14 mouse cellular contexts compared by ENCODE assay signal in the genomic region with DNA sequence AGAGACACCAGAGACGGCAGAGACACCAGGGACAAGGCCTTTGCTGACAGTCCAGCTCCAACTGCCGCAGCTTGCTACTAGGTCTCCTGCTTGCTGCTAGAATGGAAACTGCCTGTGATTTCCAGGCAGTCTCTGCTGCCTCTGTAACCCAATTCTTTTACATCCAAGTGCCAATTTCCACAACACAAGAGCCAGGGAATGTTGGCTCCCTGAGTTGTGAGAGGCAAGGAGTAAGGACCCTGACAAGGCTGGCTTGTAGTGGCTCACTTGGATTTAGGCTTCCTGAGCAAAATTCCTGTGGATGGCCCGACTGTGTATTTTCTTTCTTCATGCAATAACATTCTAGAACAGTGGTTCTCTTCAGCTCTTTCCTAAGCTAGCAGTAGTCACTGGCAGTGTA.
DNase-seq lines count a peak whose midpoint lies in the region; ATAC-seq lines count a peak whose summit lies in the region.
"Had no signal": no experiment of that assay in that cellular context is flagged by ENCODE, and none has a peak within 500 bp of the region (broad histone marks: within the 10 kb centered on the region; RNA-seq: fewer than 3 reads in every experiment).

No protein-coding gene starts in this region.

- no peak overlapping the region for H3K4me3 ChIP-seq in heart, embryonic 10.5 days
- H3K4me3 ChIP-seq in midbrain, embryonic 11.5 days (ENCODE audit: low read depth, low read length) = no peak overlapping the region
- H3K4me3 ChIP-seq in midbrain, embryonic 16.5 days (ENCODE audit: low read depth, low read length) = no peak overlapping the region
- H3K4me3 ChIP-seq in neural tube, embryonic 15.5 days (replicated peaks) = no peak overlapping the region
- no peak overlapping the region for H3K4me3 ChIP-seq in hindbrain, embryonic 12.5 days

- H3K27ac ChIP-seq in heart, embryonic 10.5 days = no peak overlapping the region
- no peak overlapping the region for H3K27ac ChIP-seq in midbrain, embryonic 11.5 days (ENCODE audit: low read depth, low read length)
- no peak overlapping the region for H3K27ac ChIP-seq in midbrain, embryonic 16.5 days (ENCODE audit: low read length)
- H3K27ac ChIP-seq in neural tube, embryonic 15.5 days (replicated peaks) = no peak overlapping the region
- no peak overlapping the region for H3K27ac ChIP-seq in hindbrain, embryonic 12.5 days

- no peak for ATAC-seq in midbrain, embryonic 11.5 days (ENCODE audit: low FRiP score)
- no peak for ATAC-seq in midbrain, embryonic 16.5 days
- ATAC-seq in neural tube, embryonic 15.5 days (ENCODE audit: low FRiP score) = no peak
- no peak for ATAC-seq in hindbrain, embryonic 12.5 days (ENCODE audit: low FRiP score)
- ATAC-seq: CD4-positive, CD25-positive, alpha-beta regulatory T cell, adult 4 months had no signal

- no peaks in the 10 kb centered on the region for H3K36me3 ChIP-seq in heart, embryonic 10.5 days
- no peaks in the 10 kb centered on the region for H3K36me3 ChIP-seq in midbrain, embryonic 11.5 days (ENCODE audit: control insufficient read depth, insufficient read depth, low read length)
- no peaks in the 10 kb centered on the region for H3K36me3 ChIP-seq in midbrain, embryonic 16.5 days (ENCODE audit: control insufficient read depth, insufficient read depth, low read length)
- no peaks in the 10 kb centered on the region for H3K36me3 ChIP-seq in neural tube, embryonic 15.5 days
- H3K36me3 ChIP-seq in hindbrain, embryonic 12.5 days = no peaks in the 10 kb centered on the region

- no peak overlapping the region for H3K4me2 ChIP-seq in midbrain, embryonic 11.5 days
- no peak overlapping the region for H3K4me2 ChIP-seq in midbrain, embryonic 16.5 days (ENCODE audit: low read length)
- no peak overlapping the region for H3K4me2 ChIP-seq in neural tube, embryonic 15.5 days
- no peak overlapping the region for H3K4me2 ChIP-seq in hindbrain, embryonic 12.5 days (replicated peaks)
- H3K4me2 ChIP-seq: lung, embryonic 14.5 days had no signal

- no peaks in the 10 kb centered on the region for H3K4me1 ChIP-seq in heart, embryonic 10.5 days
- no peaks in the 10 kb centered on the region for H3K4me1 ChIP-seq in midbrain, embryonic 11.5 days (ENCODE audit: control insufficient read depth, insufficient read depth, low read length)
- H3K4me1 ChIP-seq in midbrain, embryonic 16.5 days (ENCODE audit: control insufficient read depth, insufficient read depth, low read length) = no peaks in the 10 kb centered on the region
- H3K4me1 ChIP-seq in neural tube, embryonic 15.5 days = no peaks in the 10 kb centered on the region
- H3K4me1 ChIP-seq in hindbrain, embryonic 12.5 days = no peaks in the 10 kb centered on the region

- 90% methylated on average over 3 of the region's 3 CpGs for WGBS in heart, embryonic 10.5 days
- WGBS in midbrain, embryonic 11.5 days = 89% methylated on average over 3 of the region's 3 CpGs
- WGBS in midbrain, embryonic 16.5 days = 91% methylated on average over 3 of the region's 3 CpGs
- 82% methylated on average over 3 of the region's 3 CpGs for WGBS in neural tube, embryonic 15.5 days
- 75% methylated on average over 3 of the region's 3 CpGs for WGBS in hindbrain, embryonic 12.5 days

- no peak overlapping the region for H3K9ac ChIP-seq in midbrain, embryonic 11.5 days (ENCODE audit: low read length)
- H3K9ac ChIP-seq in midbrain, embryonic 16.5 days (ENCODE audit: low read depth, low read length) = no peak overlapping the region
- no peak overlapping the region for H3K9ac ChIP-seq in neural tube, embryonic 15.5 days (replicated peaks)
- H3K9ac ChIP-seq in hindbrain, embryonic 12.5 days = no peak overlapping the region
- H3K9ac ChIP-seq: lung, embryonic 14.5 days had no signal

- DNase-seq in heart, adult 11 months = peak; percentile 94
- DNase-seq in heart, embryonic 10.5 days (ENCODE audit: low spot score) = no peak
- DNase-seq in midbrain, embryonic 11.5 days (ENCODE audit: low spot score, missing footprints) = peak; percentile 67
- DNase-seq in gastrocnemius, postnatal 10 days = peak; percentile 17
- peak; percentile 14 for DNase-seq in lung, postnatal 36 days
- DNase-seq: adrenal gland, postnatal 36 days; cerebellum, adult 8-10 months; kidney, adult 11 months; lung, embryonic 14.5 days; thymus, postnatal 25 days had no signal

- no peaks in the 10 kb centered on the region for H3K9me3 ChIP-seq in heart, embryonic 10.5 days
- no peaks in the 10 kb centered on the region for H3K9me3 ChIP-seq in midbrain, embryonic 11.5 days (ENCODE audit: control insufficient read depth, low read length)
- H3K9me3 ChIP-seq in midbrain, embryonic 16.5 days (replicated peaks; ENCODE audit: control insufficient read depth, low read length, poor library complexity, severe bottlenecking) = no peaks in the 10 kb centered on the region
- no peaks in the 10 kb centered on the region for H3K9me3 ChIP-seq in neural tube, embryonic 15.5 days (replicated peaks)
- no peaks in the 10 kb centered on the region for H3K9me3 ChIP-seq in hindbrain, embryonic 12.5 days (replicated peaks)

- no peaks in the 10 kb centered on the region for H3K27me3 ChIP-seq in heart, embryonic 10.5 days (ENCODE audit: insufficient read depth, poor library complexity, severe bottlenecking)
- H3K27me3 ChIP-seq in midbrain, embryonic 11.5 days (ENCODE audit: control insufficient read depth, insufficient read depth, low read length) = no peaks in the 10 kb centered on the region
- H3K27me3 ChIP-seq in midbrain, embryonic 16.5 days (ENCODE audit: control insufficient read depth, insufficient read depth, low read depth, low read length) = no peaks in the 10 kb centered on the region
- no peaks in the 10 kb centered on the region for H3K27me3 ChIP-seq in neural tube, embryonic 15.5 days (replicated peaks)
- no peaks in the 10 kb centered on the region for H3K27me3 ChIP-seq in hindbrain, embryonic 12.5 days
